Mouse (Mus musculus) lung, embryonic 16.5 days (tissue): ENCODE results near the gene Cst12. TPM values are rescaled to one million over a fixed set of nuclear protein-coding genes. Genes with fewer than 3 reads are reported as not detected.

Experiments used
- ATAC-seq: fragments of 200-750 bp; cut with Nextera tagmentation; 2 replicates; pipeline ENCODE4 v1.8.0; 2017; ENCODE audit warnings: low read depth, mild to moderate bottlenecking, moderate library complexity
- H3K27ac ChIP-seq: fragments of 300-500 bp; sonication (generic); 2 replicates; pipeline ENCODE4 v1.5.1; 2014; ENCODE audit warnings: mild to moderate bottlenecking, control low read depth, low read length
- H3K27me3 ChIP-seq: fragments of 300-500 bp; sonication (generic); 2 replicates; pipeline ENCODE4 v1.6.1; 2014; ENCODE audit warnings: low read depth, low read length, mixed read lengths; ENCODE audit not compliant: control insufficient read depth, insufficient read depth
- H3K36me3 ChIP-seq: fragments of 300-500 bp; sonication (generic); 2 replicates; pipeline ENCODE4 v1.6.1; 2014; ENCODE audit warnings: low read length; ENCODE audit not compliant: control insufficient read depth, insufficient read depth
- H3K4me1 ChIP-seq: fragments of 300-500 bp; sonication (generic); replicated peaks from 2 replicates; pipeline ENCODE4 v1.6.1; 2014; ENCODE audit warnings: low read length, mixed read lengths; ENCODE audit not compliant: control insufficient read depth, insufficient read depth
- H3K4me2 ChIP-seq: fragments of 300-500 bp; sonication (generic); 2 replicates; pipeline ENCODE4 v1.6.1; 2014; ENCODE audit warnings: low read depth, low read length, control low read depth
- H3K4me3 ChIP-seq: fragments of 300-500 bp; sonication (generic); 2 replicates; pipeline ENCODE4 v1.5.1; 2014; ENCODE audit warnings: mild to moderate bottlenecking, low read length, control low read depth
- H3K9ac ChIP-seq: fragments of 300-500 bp; sonication (generic); 2 replicates; pipeline ENCODE4 v1.6.1; 2014; ENCODE audit warnings: low read length, control low read depth
- H3K9me3 ChIP-seq: fragments of 300-500 bp; sonication (generic); 2 replicates; pipeline ENCODE4 v1.6.1; 2016; ENCODE audit warnings: low read length; ENCODE audit not compliant: control insufficient read depth
- WGBS: fragments of 180-500 bp; shearing (Covaris S2); extraction: QIAGEN DNeasy Blood & Tissue Kit; methylation state at CpG from one replicate; pipeline ENCODE4 v1.1.7; 2014; 5-methylcytosine and 5-hydroxymethylcytosine counted together
- polyA plus RNA-seq: library from polyadenylated mRNA; unstranded; fragments of >200 nt; fragmentation: Nextera tagmentation; extraction: Ambion mirVana; gene quantifications from 2 replicates; pipeline ENCODE4 v1.2.1, GENCODE M21; 2015

The Cst12 gene
- polyA plus RNA-seq, 1 experiment from 2014 or later: not detected

DNA sequence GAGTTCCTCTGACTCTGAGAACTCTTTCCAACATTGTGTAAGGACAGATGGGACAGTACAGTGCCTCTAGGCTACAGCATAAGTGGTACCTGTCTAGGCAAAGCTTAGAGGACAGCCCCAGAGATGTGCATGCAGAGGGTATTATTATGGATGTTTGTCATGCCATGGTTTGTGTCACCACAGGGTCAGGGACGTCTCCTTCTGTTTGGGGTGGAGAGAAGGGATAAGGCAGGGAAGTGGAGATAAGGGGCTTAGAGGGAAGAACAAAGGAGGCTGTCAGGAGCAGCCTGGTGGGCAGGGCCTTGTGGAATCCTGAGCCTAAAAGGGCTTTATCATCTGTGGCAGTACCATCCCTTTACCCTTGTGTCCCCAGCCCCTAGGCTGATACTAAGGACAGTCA, 7.5 kb upstream of the Cst12 start, which contains the start of gene 8030411F24Rik:
8030411F24Rik (plus strand) TSS at position 301 of the 400 bp plus-strand sequence.
- no peak within 1 kb of the TSS for H3K4me3 ChIP-seq
- no peak within 1 kb of the TSS for H3K27ac ChIP-seq
- H3K4me1 ChIP-seq: no peaks in the 10 kb centered on the region
- no peak for ATAC-seq
- H3K4me2 ChIP-seq: no peak within 1 kb of the TSS
- H3K27me3 ChIP-seq: no peaks in the 10 kb centered on the region
- no peak within 1 kb of the TSS for H3K9ac ChIP-seq
- H3K9me3 ChIP-seq: no peaks in the 10 kb centered on the region
- H3K36me3 ChIP-seq: no peaks in the 10 kb centered on the region
- WGBS: 0% methylated on average over 1 of the region's 1 CpGs

DNA sequence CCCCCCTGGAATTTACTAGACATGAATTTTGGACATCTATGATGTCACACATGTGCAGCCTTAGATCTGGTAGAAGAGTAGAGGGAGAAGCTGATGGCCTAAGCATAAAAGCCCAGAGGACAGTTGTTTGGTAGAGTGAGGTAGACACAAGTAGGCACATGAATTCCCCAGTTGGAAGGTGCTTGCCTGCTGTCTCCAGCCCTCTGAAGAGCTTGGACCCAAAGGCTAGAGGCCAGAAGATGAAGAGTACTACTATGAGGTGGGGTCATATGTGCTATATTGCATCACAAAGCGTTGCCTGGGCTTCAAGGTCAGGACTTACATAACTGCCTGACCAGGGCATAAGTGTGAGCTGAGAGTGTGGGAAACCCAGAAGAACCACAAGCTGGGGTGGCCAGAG, 9.3 kb downstream of the Cst12 start, which contains the start of gene Cst8:
Cst8 (plus strand) TSS at position 301 of the 400 bp plus-strand sequence.
- Histone ChIP-seq H3K27me3 (no peaks in the 10 kb centered on the region), H3K4me1 (no peaks in the 10 kb centered on the region), H3K9ac (no peak within 1 kb of the TSS), H3K4me2 (no peak within 1 kb of the TSS), H3K4me3 (no peak within 1 kb of the TSS), H3K27ac (no peak within 1 kb of the TSS), H3K9me3 (no peaks in the 10 kb centered on the region), H3K36me3 (no peaks in the 10 kb centered on the region)
- 76% methylated on average over 1 of the region's 1 CpGs for WGBS
- ATAC-seq: no peak

DNA sequence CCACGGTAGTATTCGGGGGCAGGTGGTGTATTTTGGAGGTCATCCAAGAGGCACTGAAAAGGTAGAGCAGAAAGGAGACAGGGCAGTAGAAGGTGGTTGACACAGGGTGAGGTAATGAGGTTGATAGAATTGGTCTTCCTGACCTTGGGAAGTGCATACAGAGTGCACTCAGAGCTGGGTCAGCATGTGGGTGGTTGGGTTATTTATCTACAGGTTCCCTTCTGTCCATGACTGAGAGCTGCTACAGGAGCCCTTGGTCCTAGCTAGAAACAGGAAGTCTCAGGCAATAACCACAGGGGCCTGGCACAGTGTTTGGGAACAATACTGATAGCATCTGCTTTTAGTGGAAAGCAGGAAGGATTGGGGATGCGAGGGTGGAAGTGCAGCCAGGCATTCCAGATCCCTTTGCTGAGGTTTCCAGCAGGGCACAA, 12.3 kb downstream of the Cst12 start:
- 31% methylated on average over 3 of the region's 3 CpGs for WGBS
- Histone ChIP-seq H3K27ac (no peak overlapping the region), H3K4me2 (no peak overlapping the region), H3K27me3 (no peaks in the 10 kb centered on the region), H3K4me1 (no peaks in the 10 kb centered on the region), H3K4me3 (no peak overlapping the region), H3K9ac (no peak overlapping the region), H3K36me3 (no peaks in the 10 kb centered on the region), H3K9me3 (no peaks in the 10 kb centered on the region)
- ATAC-seq: no peak

DNA sequence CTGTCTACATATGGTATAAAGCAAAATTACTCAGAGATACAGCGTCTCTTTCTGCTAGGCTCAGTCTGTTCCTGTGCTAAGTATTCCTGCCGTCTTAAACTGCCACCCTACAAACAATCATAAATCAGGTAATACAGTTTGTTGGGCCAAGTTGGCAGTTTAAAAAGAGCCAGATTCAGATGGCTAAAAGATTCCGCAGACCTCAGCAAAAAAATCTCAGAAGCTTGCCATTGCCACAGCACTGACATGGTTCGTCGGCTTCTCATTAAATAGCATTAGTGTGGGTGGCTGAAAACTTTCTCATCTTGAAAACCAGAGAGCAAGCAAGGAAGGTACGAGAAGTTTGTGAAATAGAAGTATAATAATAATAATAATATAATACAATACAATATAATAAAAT, 17.5 kb downstream of the Cst12 start:
- WGBS: 69% methylated on average over 6 of the region's 6 CpGs
- no peak overlapping the region for H3K4me3 ChIP-seq
- no peak overlapping the region for H3K4me2 ChIP-seq
- H3K4me1 ChIP-seq: no peaks in the 10 kb centered on the region
- H3K27ac ChIP-seq: no peak overlapping the region
- ATAC-seq: no peak
- no peaks in the 10 kb centered on the region for H3K36me3 ChIP-seq
- H3K9me3 ChIP-seq: no peaks in the 10 kb centered on the region
- no peak overlapping the region for H3K9ac ChIP-seq
- no peaks in the 10 kb centered on the region for H3K27me3 ChIP-seq

DNA sequence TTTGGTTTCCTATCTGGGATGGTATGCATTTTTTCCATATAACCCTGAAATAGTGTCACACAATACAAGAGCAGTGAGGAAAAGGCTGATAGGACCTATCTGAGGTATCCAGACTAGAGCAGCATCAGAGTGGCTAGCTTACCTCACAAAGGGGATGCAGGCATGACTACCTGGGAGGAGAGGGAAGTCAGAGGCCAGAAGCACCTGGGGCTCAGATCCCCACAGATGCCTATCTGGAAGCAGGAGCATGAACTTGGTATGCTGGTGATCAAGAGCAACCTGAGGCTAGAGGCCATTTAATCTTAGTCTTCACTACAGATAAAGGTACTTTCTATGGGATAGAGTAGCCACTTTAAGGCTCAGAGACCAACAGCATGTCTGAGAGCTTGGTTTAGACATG, 30.7 kb downstream of the Cst12 start, which contains the start of gene Cst13:
Cst13 (plus strand) TSS at position 173 of the 400 bp plus-strand sequence.
- H3K4me3 ChIP-seq: no peak within 1 kb of the TSS
- no peaks in the 10 kb centered on the region for H3K36me3 ChIP-seq
- no peaks in the 10 kb centered on the region for H3K9me3 ChIP-seq
- ATAC-seq: no peak
- no peak within 1 kb of the TSS for H3K4me2 ChIP-seq
- H3K9ac ChIP-seq: no peak within 1 kb of the TSS
- H3K4me1 ChIP-seq: no peaks in the 10 kb centered on the region
- no peak within 1 kb of the TSS for H3K27ac ChIP-seq
- H3K27me3 ChIP-seq: no peaks in the 10 kb centered on the region

DNA sequence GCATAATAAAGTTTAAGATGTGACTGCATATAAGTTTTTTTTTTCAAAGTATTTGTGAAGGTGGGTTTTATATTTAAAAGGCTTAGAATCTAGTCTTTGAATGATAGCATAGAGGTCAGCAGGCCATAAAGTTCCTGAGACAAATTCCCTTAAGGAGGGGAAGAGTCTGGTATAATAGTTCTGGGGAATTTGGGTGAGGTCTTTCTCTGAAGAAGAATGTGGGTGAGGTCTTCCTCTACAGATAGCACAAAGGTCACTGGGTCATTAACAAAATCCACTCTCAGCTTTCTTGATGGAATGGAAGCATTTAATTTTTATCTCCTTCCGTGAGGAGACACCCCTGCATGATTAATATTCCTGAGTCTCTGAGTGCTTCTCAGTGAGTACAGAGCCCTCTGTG, 36.8 kb downstream of the Cst12 start:
- H3K36me3 ChIP-seq: no peaks in the 10 kb centered on the region

DNA sequence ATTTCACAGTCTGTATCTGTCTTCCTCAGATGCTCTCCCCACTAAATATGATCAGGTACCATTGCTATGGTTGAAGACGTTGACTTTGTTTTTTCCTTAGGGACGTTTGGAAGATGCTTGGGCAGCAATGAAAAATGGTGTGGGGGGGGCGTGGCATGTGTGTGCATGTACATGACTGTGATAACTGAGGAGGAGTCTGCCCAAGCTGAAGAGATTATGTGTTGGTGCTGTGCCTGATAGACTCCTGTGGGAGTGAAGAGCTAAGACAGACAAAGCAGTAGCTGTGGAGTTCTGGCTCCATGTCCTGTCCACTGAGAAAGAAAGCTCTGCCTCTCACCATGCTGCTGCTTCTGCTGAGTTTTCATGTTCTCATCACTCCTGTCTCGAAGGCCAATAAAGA, 45.8 kb downstream of the Cst12 start, which contains the start of gene Cst9:
Cst9 (plus strand) TSS at position 236 of the 400 bp plus-strand sequence.
- 47% methylated on average over 4 of the region's 4 CpGs for WGBS
- ATAC-seq: no peak

More for the DNA sequence above, 36.8 kb downstream of the Cst12 start:
- Histone ChIP-seq H3K27ac (no peak overlapping the region), H3K9ac (no peak overlapping the region), H3K9me3 (no peaks in the 10 kb centered on the region), H3K4me3 (no peak overlapping the region), H3K4me2 (no peak overlapping the region), H3K4me1 (no peaks in the 10 kb centered on the region), H3K27me3 (no peaks in the 10 kb centered on the region)
- 24% methylated on average over 1 of the region's 1 CpGs for WGBS
- ATAC-seq: no peak

DNA sequence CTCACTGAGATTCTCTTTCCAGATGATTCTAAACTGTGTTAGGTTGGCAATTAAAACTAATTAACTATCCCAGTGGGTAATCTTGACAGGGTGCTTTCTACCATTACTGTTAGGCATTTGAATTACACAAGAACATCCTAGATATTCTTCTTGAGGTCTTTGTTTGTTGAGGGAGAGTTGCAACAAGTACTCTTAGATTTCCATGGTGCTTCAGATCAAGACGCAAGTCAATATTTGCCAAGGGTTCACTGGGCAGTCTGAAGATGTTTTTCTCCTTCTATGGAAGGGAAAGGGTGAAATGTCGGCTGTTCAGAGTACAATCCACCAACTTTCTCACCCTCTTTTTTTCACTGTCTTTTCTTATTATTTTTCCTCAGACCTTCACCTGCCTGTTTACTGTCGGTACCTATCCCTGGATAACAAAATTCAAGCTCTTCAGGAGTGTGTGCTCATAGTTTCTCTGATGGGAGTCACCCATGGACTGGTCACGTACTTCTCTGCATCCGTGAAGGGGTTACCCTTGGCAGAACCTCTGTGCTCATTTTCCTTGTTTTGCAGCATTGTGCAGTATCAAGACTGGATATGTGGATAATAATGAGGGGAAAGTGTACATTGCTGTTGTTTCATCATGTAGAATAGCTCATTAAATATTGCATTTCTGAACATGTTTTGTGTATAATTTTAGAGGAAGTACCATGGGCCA, 49.1 kb downstream of the Cst12 start:
- no peaks in the 10 kb centered on the region for H3K36me3 ChIP-seq
- H3K4me2 ChIP-seq: no peak overlapping the region
- H3K9me3 ChIP-seq: no peaks in the 10 kb centered on the region
- no peak overlapping the region for H3K4me3 ChIP-seq
- H3K27ac ChIP-seq: no peak overlapping the region
- H3K4me1 ChIP-seq: no peaks in the 10 kb centered on the region
- WGBS: 55% methylated on average over 5 of the region's 5 CpGs
- H3K27me3 ChIP-seq: no peaks in the 10 kb centered on the region
- ATAC-seq: 0 out of 2 replicates have a peak, but pooled peaks have one; percentile 36
- no peak overlapping the region for H3K9ac ChIP-seq

More for the DNA sequence above, 45.8 kb downstream of the Cst12 start, which contains the start of gene Cst9:
- no peak within 1 kb of the TSS for H3K4me3 ChIP-seq
- H3K9ac ChIP-seq: no peak within 1 kb of the TSS
- H3K9me3 ChIP-seq: no peaks in the 10 kb centered on the region
- no peak within 1 kb of the TSS for H3K4me2 ChIP-seq
- H3K27me3 ChIP-seq: no peaks in the 10 kb centered on the region
- no peak within 1 kb of the TSS for H3K27ac ChIP-seq
- no peaks in the 10 kb centered on the region for H3K36me3 ChIP-seq
- H3K4me1 ChIP-seq: no peaks in the 10 kb centered on the region

DNA sequence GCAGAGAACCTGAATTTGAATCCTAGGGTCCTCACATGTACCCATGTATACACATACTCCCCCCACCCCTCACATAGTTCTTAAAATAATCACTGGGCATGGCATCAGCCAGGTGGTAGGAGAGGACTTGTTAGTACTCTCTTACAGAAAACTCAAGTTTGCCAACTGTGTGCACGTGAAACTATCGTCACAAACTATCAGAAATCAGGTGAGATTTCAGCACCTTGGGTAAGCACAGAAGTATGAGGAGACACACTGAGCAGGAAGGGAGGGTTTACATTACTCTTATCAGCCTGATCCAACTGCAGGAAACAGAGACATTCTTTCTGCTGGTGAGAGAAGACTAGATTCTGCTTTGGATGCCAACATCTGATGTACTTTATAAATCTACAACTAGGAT, 50.1 kb downstream of the Cst12 start:
- Histone ChIP-seq H3K4me2 (no peak overlapping the region), H3K4me1 (no peaks in the 10 kb centered on the region), H3K36me3 (no peaks in the 10 kb centered on the region), H3K27ac (no peak overlapping the region), H3K9ac (no peak overlapping the region), H3K9me3 (no peaks in the 10 kb centered on the region), H3K4me3 (no peak overlapping the region), H3K27me3 (no peaks in the 10 kb centered on the region)
- ATAC-seq: no peak
- 38% methylated on average over 2 of the region's 2 CpGs for whole genome bisulfite sequencing
